Mouse (Mus musculus) right cerebral cortex, postnatal 4 days (tissue): ENCODE data around the gene Adam1a.
"Not testable (repeated sequence)": the region's sequence is repeated elsewhere in the genome, so short reads cannot be mapped to it uniquely, and the experiment has no call there.

Source experiments
- DNase-seq: peaks from one replicate; pipeline ENCODE4 v3.0.0-alpha.2; 2022

Adam1a gene

GRCm38 (mm10) chr5:121562436-121562835 lies 17.2 kb upstream of the Adam1a start:
- no peak for DNase-seq

DNA sequence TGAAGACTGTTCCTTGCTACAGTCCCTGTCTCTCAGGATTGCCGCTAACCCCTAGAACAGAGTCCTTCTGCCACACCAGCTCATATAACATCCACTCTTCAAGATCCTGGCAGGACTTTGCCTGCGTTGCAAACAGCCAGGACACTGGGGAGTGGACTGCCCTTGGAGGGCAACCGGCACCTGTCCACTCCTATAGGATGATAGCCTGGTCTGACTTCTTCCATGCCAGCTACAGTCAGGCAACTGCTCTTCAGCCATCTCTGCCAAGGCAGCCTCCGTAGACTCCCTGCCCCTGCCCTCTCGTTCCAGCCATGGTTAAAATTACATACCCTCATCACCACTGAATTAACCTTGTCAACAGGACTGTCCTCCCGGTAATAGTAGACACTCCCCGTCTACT lies 3.9 kb upstream of the Adam1a start:
- no peak for DNase-seq

DNA sequence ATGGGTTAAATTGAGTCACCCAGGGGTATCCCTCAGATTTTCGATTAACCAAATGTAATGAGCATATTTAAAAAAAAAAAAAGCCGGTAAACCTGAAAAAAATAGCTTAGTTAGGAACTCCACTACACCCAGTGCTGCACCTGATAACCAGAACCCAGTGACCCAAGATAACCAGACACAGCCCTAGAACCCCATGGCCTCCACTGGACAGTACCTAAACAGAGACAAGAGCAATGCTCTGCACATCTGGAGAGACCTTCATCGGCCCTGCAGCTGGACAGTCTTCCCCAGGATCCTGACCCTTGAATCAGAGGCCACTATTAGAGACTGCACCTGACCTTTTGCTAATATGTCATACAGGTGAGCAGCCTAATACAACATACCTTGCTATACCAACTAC lies 1.8 kb upstream of the Adam1a start:
- DNase-seq = no peak

- DNase-seq = peak; percentile 60
Observed at GRCm38 (mm10) chr5:121546530-121546895, 1.2 kb upstream of the Adam1a start.

DNA sequence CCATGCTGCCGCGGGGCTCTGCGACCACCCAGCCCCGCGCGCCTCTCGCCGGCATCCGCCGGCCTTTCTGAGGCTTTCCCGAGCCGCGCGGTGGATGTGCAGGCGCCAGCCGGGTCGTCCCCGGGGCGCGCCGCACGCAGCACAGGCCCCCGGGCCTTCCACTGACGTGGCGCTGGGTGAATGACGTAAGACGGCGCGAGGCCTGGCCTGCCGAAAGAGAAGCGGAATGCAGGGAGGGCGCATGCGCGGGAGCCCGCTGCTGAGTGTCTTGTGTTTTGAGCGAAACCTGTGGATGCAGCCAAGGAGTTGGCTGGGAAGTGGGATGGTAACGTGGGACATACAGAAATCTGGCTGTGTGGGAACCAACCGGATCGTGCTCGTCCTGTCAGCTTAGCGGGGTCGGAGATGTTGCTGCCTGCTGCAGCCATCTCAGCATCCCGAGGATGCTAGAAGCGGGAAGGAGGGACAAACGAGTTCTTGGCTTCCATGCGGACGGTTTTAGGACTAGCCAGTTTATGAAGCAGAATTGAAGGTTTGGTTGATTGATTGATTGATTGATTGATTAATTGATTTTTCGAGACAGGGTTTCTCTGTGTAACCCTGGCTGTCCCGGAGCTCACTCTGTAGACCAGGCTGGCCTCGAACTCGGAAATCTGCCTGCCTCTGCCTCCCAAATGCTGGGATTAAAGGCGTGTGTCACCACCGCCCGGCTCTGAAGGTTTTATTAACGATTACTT lies 679 bp upstream of the Adam1a start, which contains the start of gene Mapkapk5:
TSS of gene Mapkapk5 (minus strand) at position 113 of the 737 bp plus-strand sequence.
- peak; percentile 98 for DNase-seq

DNA sequence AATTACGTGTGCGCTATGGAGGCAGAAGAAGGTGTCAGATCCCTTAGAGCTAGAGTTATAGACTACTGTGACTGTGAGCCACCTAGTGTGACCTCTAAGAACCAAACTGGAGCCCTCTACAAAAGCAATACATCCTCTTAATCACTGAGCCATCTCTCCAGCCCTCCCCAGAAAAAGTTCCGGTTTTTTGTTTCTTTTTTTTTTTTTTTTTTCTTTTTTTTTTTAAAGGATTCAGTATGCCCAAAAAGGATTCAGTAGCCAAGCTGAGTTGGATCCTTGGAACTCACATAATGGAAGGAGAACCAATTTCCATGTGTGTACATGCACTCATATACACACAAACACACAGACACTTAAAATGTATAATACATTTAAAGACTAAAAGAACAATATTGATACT lies 1.9 kb downstream of the Adam1a start:
- no peak for DNase-seq

GRCm38 (mm10) chr5:121541235-121541634 lies 4.0 kb downstream of the Adam1a start:
- DNase-seq = no peak

DNA sequence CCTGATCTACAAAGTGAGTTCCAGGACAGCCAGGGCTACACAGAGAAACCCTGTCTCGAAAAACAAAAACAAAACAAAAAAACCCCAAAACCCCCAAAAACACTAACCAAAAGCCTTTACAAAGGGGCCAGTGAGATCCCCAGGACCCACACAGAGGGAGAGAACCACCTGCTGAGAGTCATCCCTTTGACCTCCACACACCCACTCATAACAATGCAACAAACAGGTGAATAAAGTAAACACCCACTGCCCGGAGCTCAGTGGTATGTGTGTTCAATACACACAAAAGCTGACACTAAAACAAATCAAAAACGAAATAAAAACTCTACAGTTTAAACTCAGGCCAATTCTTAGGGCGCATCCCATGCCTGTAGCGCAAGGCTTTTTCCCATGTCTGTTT lies 5.2 kb downstream of the Adam1a start:
- no peak for DNase-seq

DNA sequence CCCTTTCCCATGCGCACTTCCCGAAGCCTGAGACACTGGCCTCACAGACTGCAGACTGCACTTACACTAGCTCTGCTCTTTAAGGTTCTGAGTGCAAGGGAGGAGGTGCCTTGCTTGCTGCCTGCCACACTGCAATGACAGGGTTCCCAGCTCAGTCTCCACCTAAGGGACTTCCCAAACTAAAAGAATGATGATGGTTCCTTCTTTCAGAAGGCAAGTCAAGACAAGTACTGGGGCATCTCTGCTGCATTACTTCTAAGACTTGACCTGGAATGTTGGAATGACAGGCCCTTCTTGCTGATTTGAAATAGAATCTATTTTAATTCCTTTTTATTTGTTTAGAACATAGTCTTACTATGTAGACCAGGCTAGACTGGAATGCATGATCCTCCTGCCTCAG lies 7.7 kb downstream of the Adam1a start:
- DNase-seq = no peak

DNA sequence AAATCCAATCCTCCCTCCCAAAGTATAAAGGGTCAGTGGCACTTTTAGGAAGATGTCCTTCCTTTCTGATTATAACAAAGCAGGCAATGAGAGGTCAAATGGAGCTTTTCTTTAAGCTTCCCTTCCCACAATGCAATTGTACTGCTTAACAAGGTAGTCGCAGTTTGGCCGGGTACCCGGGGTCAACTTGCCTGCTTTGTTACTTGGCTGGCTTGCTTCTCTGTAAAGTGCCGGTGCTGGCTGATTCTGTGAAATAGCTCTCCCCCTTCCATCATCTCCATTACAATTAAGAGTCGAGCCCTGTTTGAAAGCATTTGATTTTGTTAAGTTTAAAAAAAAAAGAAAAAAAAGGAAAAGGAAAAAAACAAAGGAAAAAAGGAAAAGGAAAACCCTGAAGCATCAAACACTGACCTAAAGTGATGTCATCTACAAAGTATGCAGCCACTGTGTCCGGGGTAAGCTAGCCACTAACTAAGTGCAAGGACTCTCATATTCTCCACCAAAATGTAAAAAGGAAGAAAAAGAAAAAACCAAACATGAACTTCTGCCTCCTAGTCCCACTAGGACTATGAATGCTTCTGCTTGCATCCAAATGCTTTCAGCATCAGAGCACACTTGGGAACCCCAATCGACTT lies 8.2 kb downstream of the Adam1a start:
- DNase-seq = no peak

DNA sequence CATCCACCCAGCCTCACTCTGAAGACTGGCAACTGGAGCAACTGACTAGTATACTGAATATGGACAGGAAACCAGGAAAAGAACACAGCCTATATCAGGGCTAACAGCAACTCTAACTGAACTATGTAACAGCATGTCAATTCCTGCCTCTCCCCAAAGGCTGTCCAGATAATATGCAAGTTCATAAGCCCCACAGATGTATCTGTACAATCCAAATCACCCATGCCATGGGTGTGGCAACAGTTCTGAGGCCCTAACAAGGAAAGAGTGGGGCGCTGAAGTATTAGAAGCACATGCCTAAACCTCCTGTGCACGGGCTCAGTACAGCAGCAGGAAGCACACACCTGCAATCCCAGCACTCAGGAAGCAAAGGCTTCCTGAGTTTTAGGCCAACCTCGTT lies 10.2 kb downstream of the Adam1a start:
- DNase-seq = no peak

DNA sequence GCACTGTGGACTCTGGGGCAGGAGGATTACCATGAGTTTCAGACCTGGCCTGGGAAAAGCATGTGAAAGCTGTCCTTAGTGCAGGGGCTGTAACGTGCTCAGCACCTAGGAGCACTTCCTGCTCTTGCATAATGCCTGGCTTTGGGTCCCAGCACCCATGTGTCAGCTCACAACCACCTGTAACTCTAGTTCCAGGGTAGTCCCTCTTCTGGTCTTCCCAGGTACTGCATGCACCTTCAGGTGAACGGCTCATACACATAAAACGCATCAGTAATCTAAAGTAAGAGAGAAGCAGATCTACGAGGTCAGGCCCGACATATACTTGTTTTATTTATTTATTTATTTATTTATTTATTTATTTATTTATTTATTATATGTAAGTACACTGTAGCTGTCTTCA lies 10.8 kb downstream of the Adam1a start:
- DNase-seq = no peak

- no peak for DNase-seq
Observed at GRCm38 (mm10) chr5:121526961-121527360, 18.3 kb downstream of the Adam1a start.

DNA sequence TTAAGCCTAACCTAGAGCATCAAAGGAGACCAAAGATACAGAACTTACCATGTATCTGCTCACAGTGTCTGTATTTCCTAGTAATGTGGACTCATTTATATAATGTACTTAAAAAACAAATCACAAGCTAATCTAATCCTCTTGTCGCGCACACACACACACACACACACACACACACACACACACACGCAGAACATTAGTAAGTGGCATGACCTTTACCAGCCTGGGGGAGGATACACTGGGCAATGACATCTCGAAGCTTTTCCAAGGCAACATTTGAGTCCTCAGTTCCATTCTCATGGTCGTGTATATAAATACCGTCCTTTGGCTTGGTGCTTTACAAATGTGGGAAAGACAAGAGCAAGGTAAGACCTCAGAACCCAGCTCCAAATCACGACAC lies 18.8 kb downstream of the Adam1a start:
- no peak for DNase-seq

- no peak for DNase-seq
Observed at GRCm38 (mm10) chr5:121525774-121526450, 19.4 kb downstream of the Adam1a start.

GRCm38 (mm10) chr5:121519758-121520157 lies 25.5 kb downstream of the Adam1a start:
- DNase-seq = not testable (repeated sequence)

GRCm38 (mm10) chr5:121518983-121519382 lies 26.3 kb downstream of the Adam1a start:
- no peak for DNase-seq

DNA sequence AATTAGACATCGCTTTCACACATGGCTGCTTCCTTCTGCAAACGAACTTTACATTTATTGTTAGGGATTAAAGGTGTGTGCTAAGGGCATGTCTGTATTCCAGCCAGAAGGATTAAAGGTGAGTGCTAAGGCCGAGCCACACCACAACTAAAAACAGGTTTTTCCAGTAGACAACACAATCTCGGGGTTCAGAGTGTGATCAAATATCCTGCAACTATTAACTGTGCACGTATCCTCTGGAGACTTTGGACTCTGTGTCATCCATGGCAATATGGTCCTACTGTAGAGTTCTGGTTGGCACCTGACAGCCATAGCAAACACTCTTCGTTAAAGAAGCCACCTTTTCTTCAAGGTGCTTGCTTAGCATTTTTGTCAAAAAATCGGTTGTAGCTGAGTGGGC lies 35.3 kb downstream of the Adam1a start:
- DNase-seq = no peak

GRCm38 (mm10) chr5:121506846-121507245 lies 38.4 kb downstream of the Adam1a start:
- DNase-seq = no peak

GRCm38 (mm10) chr5:121503231-121503630 lies 42.1 kb downstream of the Adam1a start, which contains the start of gene Adam1b:
Gene Adam1b (minus strand): TSS chr5:121503435.
- no peak for DNase-seq

- DNase-seq = not testable (repeated sequence)
Observed at GRCm38 (mm10) chr5:121501424-121501996, 43.8 kb downstream of the Adam1a start.

DNA sequence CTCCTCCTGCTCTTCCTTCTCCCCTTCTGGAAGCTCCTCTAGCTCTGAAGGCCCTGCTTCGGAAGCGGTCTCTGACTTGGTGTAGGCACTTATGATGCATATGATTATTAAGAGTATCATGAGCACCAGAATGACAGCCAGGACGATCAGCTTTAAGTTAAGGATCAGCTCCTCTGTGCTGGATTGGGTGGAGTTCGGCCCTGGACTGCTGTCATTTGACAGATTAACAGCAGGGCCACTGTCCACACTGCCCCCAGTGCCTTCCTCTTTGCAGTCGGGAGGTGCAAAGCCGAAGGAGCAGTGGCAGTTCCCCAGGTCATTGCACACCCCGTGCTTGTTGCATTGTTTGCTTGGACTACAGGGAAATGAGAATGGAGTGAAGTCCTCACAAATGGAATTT lies 44.6 kb downstream of the Adam1a start:
- DNase-seq = no peak

- DNase-seq = no peak
Observed at GRCm38 (mm10) chr5:121493305-121493704, 52.0 kb downstream of the Adam1a start.

GRCm38 (mm10) chr5:121484801-121485200 lies 60.5 kb downstream of the Adam1a start:
- no peak for DNase-seq
